Mouse (Mus musculus): ENCODE measurements around the gene Rufy2. TPM values are rescaled to one million over a fixed set of nuclear protein-coding genes. Genes with fewer than 3 reads are reported as not detected.

The Rufy2 gene
- 10 to 100 TPM; 12.1 to 13.1 TPM for total RNA-seq (2021)
- long read RNA-seq, experiment 1, full-length matches to known transcripts, result 4 of 13 reads
- long read RNA-seq, experiment 1, partial matches to known transcripts, result 0 of 13 reads
- long read RNA-seq, experiment 1, other reads (novel, unspliced or antisense), result 9 of 13 reads
- long read RNA-seq, experiment 2, full-length matches to known transcripts, result 3 of 10 reads
- long read RNA-seq, experiment 2, partial matches to known transcripts, result 0 of 10 reads
- long read RNA-seq, experiment 2, other reads (novel, unspliced or antisense), result 7 of 10 reads

- DNase-seq, result peak; percentile 89 to 93
- intact Hi-C loops (cut with DNase I), result loop anchor here (10.0 kb wide), 1 partner anchor 85 kb away; the partner anchor contains the start of gene Pbld1
Observed at GRCm38 (mm10) chr10:62980039-62980954, at the start of gene Rufy2. Gene Rufy2, plus strand, starts transcription at chr10:62980223.

- intact Hi-C loops (cut with DNase I), result no loop called here
- DNase-seq, result no peak
Observed at GRCm38 (mm10) chr10:62932381-62932780, 47.6 kb upstream of the Rufy2 start.

GRCm38 (mm10) chr10:62944975-62945580 is 34.9 kb upstream of the Rufy2 start:
- no peak for DNase-seq
- intact Hi-C loops (cut with DNase I), result no loop called here

- DNase-seq, result peak; percentile 80 to 86
- intact Hi-C loops (cut with DNase I), result no loop called here
Observed at GRCm38 (mm10) chr10:62946738-62947471, 33.1 kb upstream of the Rufy2 start, which contains the start of gene Dna2. Gene Dna2, plus strand, starts transcription at chr10:62947026.

- intact Hi-C loops (cut with DNase I), result no loop called here
- DNase-seq, result no peak
Observed at GRCm38 (mm10) chr10:62948551-62948950, 31.5 kb upstream of the Rufy2 start.

- no peak for DNase-seq
- intact Hi-C loops (cut with DNase I), result no loop called here
Observed at GRCm38 (mm10) chr10:62963956-62964355, 16.1 kb upstream of the Rufy2 start.

- no peak for DNase-seq
- intact Hi-C loops (cut with DNase I), result no loop called here
Observed at GRCm38 (mm10) chr10:62965796-62966195, 14.2 kb upstream of the Rufy2 start.

- no peak for DNase-seq
- intact Hi-C loops (cut with DNase I), result no loop called here
Observed at GRCm38 (mm10) chr10:62966291-62966690, 13.7 kb upstream of the Rufy2 start.

- no peak for DNase-seq
- intact Hi-C loops (cut with DNase I), result no loop called here
Observed at GRCm38 (mm10) chr10:62971821-62972220, 8.2 kb upstream of the Rufy2 start.

- DNase-seq, result no peak
- intact Hi-C loops (cut with DNase I), result loop anchor here (10.0 kb wide), 1 partner anchor 85 kb away; the partner anchor contains the start of gene Pbld1
Observed at GRCm38 (mm10) chr10:62979667-62980038, 370 bp upstream of the Rufy2 start.

- DNase-seq, result no peak
- intact Hi-C loops (cut with DNase I), result loop anchor here (10.0 kb wide), 1 partner anchor 81 kb away; the partner anchor contains the start of gene Pbld1
Observed at GRCm38 (mm10) chr10:62984072-62984471, 4.0 kb downstream of the Rufy2 start.

GRCm38 (mm10) chr10:62984495-62984894 is 4.5 kb downstream of the Rufy2 start:
- intact Hi-C loops (cut with DNase I), result loop anchor here (10.0 kb wide), 1 partner anchor 80 kb away; the partner anchor contains the start of gene Pbld1
- peak; percentile 22 to 44 for DNase-seq

- intact Hi-C loops (cut with DNase I), result loop anchor here (10.0 kb wide), 1 partner anchor 77 kb away; the partner anchor contains the start of gene Pbld1
- peak in 1 of 2 experiments; percentile 18 for DNase-seq
Observed at GRCm38 (mm10) chr10:62987341-62987740, 7.3 kb downstream of the Rufy2 start.

- no peak for DNase-seq
- intact Hi-C loops (cut with DNase I), result no loop called here
Observed at GRCm38 (mm10) chr10:62990636-62991035, 10.6 kb downstream of the Rufy2 start.

GRCm38 (mm10) chr10:62993991-62994390 is 14.0 kb downstream of the Rufy2 start:
- intact Hi-C loops (cut with DNase I), result no loop called here
- DNase-seq, result no peak

GRCm38 (mm10) chr10:63000584-63000983 is 20.6 kb downstream of the Rufy2 start:
- no peak for DNase-seq
- intact Hi-C loops (cut with DNase I), result no loop called here

GRCm38 (mm10) chr10:63003252-63003651 is 23.2 kb downstream of the Rufy2 start:
- DNase-seq, result no peak
- intact Hi-C loops (cut with DNase I), result no loop called here

- intact Hi-C loops (cut with DNase I), result no loop called here
- no peak for DNase-seq
Observed at GRCm38 (mm10) chr10:63004556-63004955, 24.5 kb downstream of the Rufy2 start.

GRCm38 (mm10) chr10:63008193-63008592 is 28.2 kb downstream of the Rufy2 start:
- DNase-seq, result no peak
- intact Hi-C loops (cut with DNase I), result no loop called here

GRCm38 (mm10) chr10:63010268-63010667 is 30.2 kb downstream of the Rufy2 start:
- intact Hi-C loops (cut with DNase I), result no loop called here

More at GRCm38 (mm10) chr10:63010268-63010667, 30.2 kb downstream of the Rufy2 start:
- DNase-seq, result no peak

Data from heart, postnatal 14 days (tissue).